Mouse (Mus musculus) spleen, adult 2 months (tissue): ENCODE results near the gene Atp6v0a4. TPM values are rescaled to one million over a fixed set of nuclear protein-coding genes. Genes with fewer than 3 reads are reported as not detected.
A peak's percentile ranks its signal among the peaks of the same experiment; 100 is the strongest.

ENCODE experiments used
- DNase-seq, 2 experiments: peaks; one replicate each; pipeline versions ENCODE4 v3.0.0 to v3.0.0-alpha.2; 2012 to 2021; ENCODE audit warnings: low spot score in 2 of 2, low read depth in 1 of 2
- H3K27ac ChIP-seq: fragments of 200-500 bp; 2 replicates; pipeline ENCODE4 v1.5.1; 2012; ENCODE audit warnings: low read length, inconsistent platforms; ENCODE audit not compliant: insufficient read depth
- H3K27me3 ChIP-seq: fragments of 200-500 bp; 2 replicates; pipeline ENCODE4 v1.6.1; 2012; ENCODE audit warnings: mild to moderate bottlenecking, moderate library complexity, low read length, inconsistent platforms; ENCODE audit not compliant: control insufficient read depth, insufficient read depth
- H3K36me3 ChIP-seq: fragments of 200-500 bp; 2 replicates; pipeline ENCODE4 v1.6.1; 2012; ENCODE audit warnings: mild to moderate bottlenecking, low read length, inconsistent platforms; ENCODE audit not compliant: control insufficient read depth, insufficient read depth
- H3K4me1 ChIP-seq: fragments of 200-500 bp; 2 replicates; pipeline ENCODE4 v1.6.1; 2011; ENCODE audit warnings: inconsistent platforms; ENCODE audit not compliant: control insufficient read depth, insufficient read depth, insufficient read length
- H3K4me3 ChIP-seq: fragments of 200-500 bp; 2 replicates; pipeline ENCODE4 v1.5.1; 2011; ENCODE audit warnings: mild to moderate bottlenecking, inconsistent platforms; ENCODE audit not compliant: insufficient read depth, insufficient read length; ENCODE audit errors: extremely low read depth
- CTCF ChIP-seq: fragments of 200-500 bp; IDR thresholded peaks from 2 replicates; pipeline ENCODE4 v1.5.1; 2011; ENCODE audit warnings: mild to moderate bottlenecking, inconsistent platforms; ENCODE audit not compliant: insufficient read depth, insufficient read length, insufficient replicate concordance; ENCODE audit errors: extremely low read depth
- POLR2A ChIP-seq: fragments of 200-500 bp; IDR thresholded peaks from 2 replicates; pipeline ENCODE4 v1.6.1; 2011; ENCODE audit warnings: low read depth, low read length, inconsistent platforms
- WGBS: fragments of 180-500 bp; shearing (Covaris S2); methylation state at CpG from one replicate; pipeline ENCODE4 v1.1.7; 2018; 5-methylcytosine and 5-hydroxymethylcytosine counted together
- polyA plus RNA-seq: library from polyadenylated mRNA; depleted of rRNA; stranded (reverse); fragments of >200 nt; gene quantifications from 2 replicates; pipeline ENCODE4 v1.2.3, GENCODE M21; 2012

Atp6v0a4 gene
- polyA plus RNA-seq, 1 experiment = 0.41 TPM

DNA sequence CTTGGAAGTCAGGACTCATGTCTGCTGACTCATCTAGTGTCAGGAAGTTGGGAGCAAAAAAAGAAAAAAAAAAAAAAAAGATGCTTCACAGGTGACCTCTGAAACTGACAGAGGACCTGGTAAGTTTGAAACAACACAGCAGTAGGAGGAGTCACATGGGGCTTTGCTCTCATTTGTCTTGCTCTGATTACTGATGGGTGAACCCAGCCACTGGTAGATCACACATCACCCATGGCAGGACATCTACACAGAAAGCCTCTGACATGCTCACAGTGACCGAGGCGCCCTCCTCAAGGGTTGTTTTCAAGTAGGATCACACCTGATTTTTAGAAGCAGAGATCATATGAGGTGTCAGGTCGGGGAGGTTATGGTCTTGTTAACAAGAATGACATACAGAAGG is 1.1 kb upstream of the Atp6v0a4 start:
- Histone ChIP-seq H3K27me3 (no peaks in the 10 kb centered on the region), H3K4me3 (no peak overlapping the region), H3K4me1 (no peaks in the 10 kb centered on the region), H3K27ac (no peak overlapping the region), H3K36me3 (no peaks in the 10 kb centered on the region)
- DNase-seq = no peak
- no peak for TF ChIP-seq POLR2A
- WGBS = 95% methylated on average over 3 of the region's 3 CpGs

DNA sequence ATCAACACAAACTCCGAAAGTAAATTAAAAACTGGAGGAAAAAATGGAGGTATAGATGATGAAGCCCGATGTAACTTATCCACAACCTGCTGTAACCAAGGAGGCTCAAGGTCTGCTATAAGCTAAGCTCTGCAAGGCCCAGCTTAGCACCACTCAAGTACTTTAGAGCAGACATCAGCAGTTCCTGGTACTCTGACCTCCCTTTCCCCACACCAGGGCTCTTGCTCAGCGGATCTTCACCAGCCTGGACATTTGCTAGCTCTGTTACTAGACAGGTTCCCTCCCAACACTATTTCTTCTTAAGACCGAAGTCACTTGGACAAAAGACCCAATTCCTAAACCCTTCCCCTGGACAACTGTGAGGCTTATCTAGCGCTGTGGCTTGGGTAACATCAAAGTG is 496 bp upstream of the Atp6v0a4 start:
- 93% methylated on average over 5 of the region's 5 CpGs for WGBS
- Histone ChIP-seq H3K27me3 (no peaks in the 10 kb centered on the region), H3K27ac (no peak overlapping the region), H3K4me3 (no peak overlapping the region), H3K36me3 (no peaks in the 10 kb centered on the region), H3K4me1 (no peaks in the 10 kb centered on the region)
- TF ChIP-seq CTCF (no peak), POLR2A (no peak)
- no peak for DNase-seq

DNA sequence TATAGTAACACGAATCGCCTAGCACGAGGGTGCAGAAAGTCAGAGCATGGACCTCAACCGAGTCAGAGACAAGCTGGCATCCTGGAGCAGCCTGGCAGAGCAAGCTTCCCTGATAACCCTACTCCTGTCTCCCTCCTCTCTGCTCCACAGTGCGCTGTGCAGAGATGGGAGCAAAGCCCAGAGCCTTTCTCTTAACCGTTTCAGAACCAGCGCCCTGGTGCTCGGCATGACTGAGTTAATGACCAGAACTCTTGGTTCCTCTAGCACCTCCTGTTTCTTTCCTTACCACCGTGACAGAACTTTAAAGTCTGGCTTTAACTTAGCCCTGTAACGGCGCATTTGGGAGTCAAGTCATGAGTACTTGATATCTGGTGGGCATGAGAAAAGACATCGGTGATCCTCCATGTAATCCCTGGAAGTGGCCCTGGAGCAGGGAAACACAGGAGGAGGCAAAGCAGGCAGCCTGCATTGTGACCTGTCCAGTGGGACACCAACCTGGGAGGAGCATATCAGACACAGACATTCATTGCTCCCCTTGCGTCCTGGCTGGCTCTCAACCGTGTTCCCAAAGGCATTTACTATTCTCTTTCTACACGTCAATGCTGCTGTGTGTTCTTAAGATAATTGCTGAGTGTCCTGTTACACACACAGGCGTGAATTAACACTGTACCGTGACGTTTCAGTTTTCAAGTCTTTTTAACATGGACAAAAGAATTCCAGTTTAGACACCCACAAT is 747 bp downstream of the Atp6v0a4 start:
- 91% methylated on average over 18 of the region's 18 CpGs for WGBS
- Histone ChIP-seq H3K4me1 (no peaks in the 10 kb centered on the region), H3K27ac (no peak overlapping the region), H3K36me3 (no peaks in the 10 kb centered on the region), H3K4me3 (no peak overlapping the region), H3K27me3 (no peaks in the 10 kb centered on the region)
- TF ChIP-seq POLR2A (no peak), CTCF (no peak)
- no peak for DNase-seq

DNA sequence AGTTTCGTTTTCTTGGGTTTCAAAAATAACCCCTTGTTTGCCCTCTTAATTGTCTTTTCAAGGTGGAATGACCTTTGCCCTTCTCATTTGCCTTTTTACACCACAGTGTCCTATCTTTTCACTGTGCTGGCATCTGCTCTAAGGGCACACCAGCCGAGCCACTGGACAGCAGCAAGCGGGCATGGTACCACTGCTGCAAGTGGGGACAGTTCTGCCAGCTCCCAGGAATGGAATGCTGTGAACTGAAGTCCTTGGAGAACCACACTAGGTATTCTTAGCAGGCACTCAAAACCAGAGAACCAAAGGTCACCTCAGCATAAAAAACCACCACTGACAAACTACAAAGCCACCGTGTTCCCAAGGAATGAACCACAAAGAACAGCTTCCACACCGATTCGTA is 1.6 kb downstream of the Atp6v0a4 start:
- 81% methylated on average over 6 of the region's 6 CpGs for WGBS
- Histone ChIP-seq H3K4me1 (no peaks in the 10 kb centered on the region), H3K27ac (no peak overlapping the region), H3K27me3 (no peaks in the 10 kb centered on the region), H3K36me3 (no peaks in the 10 kb centered on the region), H3K4me3 (no peak overlapping the region)
- TF ChIP-seq POLR2A = no peak
- TF ChIP-seq CTCF = no peak
- DNase-seq = no peak

DNA sequence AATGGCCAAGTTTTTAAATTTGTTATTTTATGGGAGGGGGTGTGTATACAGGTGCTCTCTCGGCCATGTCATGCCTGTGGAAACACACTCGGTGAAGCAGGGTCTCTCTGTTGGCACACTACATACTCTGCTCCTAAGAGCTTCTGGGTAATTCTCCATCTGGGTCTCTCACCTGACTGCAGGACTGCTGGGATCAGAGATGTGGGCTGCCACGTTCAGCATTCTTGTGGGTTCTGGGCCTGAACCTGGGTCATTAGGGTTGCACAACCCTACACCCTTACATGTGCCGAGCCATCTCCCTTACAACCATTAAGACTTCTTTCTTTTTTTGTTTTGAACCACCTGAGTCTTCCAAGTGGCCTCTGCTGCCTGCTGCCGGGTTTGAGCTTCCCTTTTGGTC is 2.5 kb downstream of the Atp6v0a4 start:
- Histone ChIP-seq H3K4me1 (no peaks in the 10 kb centered on the region), H3K4me3 (no peak overlapping the region), H3K27ac (no peak overlapping the region), H3K27me3 (no peaks in the 10 kb centered on the region), H3K36me3 (no peaks in the 10 kb centered on the region)
- TF ChIP-seq POLR2A (no peak), CTCF (no peak)
- WGBS = 86% methylated on average over 5 of the region's 5 CpGs
- no peak for DNase-seq

DNA sequence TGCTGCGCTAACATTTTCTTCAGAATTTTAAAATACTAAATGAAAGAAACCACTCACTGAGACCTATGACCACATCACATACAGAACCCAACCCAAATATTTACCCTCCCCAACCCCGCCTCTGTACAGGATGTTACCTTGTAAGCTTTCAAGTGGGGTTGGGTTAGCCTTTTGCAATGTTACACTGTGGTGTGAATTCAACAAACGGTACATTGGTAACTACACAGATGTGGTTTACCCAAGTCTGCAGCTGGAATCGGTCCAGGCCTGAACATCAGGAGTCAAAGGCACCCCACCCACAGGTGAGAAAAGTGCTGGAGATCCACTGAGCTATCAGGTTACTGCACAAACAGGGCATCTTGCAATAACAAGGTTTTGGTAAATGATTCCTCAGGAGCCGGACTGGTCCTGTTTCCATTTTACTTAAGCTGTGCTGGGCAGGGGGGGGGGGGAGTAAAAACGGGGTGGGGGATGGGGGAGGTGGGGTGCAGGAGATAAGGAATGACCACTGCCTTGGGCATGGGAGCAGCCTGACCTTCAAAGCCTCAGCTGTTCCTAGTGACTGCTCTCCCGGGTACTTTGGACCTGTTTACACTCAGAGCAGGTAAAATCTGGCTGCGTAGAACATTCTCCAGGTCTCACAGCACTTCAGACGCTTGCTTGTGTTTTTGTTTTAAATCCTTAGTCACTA is 3.6 kb downstream of the Atp6v0a4 start:
- 67% methylated on average over 9 of the region's 9 CpGs for WGBS
- no peak overlapping the region for H3K27ac ChIP-seq

DNA sequence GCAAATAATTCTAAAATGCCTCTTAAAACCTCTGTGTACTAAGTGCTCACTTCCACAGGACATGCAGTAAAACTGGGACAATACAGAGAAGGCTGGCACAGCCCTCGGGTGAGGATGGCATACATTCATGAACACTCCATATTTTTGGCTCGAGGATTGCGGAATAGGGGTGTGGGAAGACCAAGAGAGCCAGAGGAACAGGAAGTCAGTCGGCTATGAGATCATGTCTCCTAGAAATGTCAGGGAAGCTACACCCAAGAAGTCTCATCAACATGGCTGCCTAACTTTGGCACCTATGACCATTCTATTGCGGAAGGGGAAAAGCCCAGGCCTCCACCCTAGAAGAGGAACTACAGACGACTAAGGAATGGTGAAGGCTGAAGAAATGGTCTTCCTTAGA is 6.0 kb downstream of the Atp6v0a4 start:
- H3K27ac ChIP-seq = no peak overlapping the region
- DNase-seq = no peak
- no peaks in the 10 kb centered on the region for H3K4me1 ChIP-seq
- H3K27me3 ChIP-seq = no peaks in the 10 kb centered on the region
- H3K4me3 ChIP-seq = no peak overlapping the region
- TF ChIP-seq CTCF (no peak), POLR2A (no peak)
- 82% methylated on average over 6 of the region's 6 CpGs for WGBS
- no peaks in the 10 kb centered on the region for H3K36me3 ChIP-seq

More for the DNA sequence above, 3.6 kb downstream of the Atp6v0a4 start:
- H3K36me3 ChIP-seq = no peaks in the 10 kb centered on the region
- H3K4me1 ChIP-seq = no peaks in the 10 kb centered on the region
- no peak overlapping the region for H3K4me3 ChIP-seq
- peak; percentile 10 to 41 for DNase-seq
- H3K27me3 ChIP-seq = no peaks in the 10 kb centered on the region
- TF ChIP-seq CTCF = no peak
- no peak for TF ChIP-seq POLR2A
